Mouse (Mus musculus) stomach, embryonic 16.5 days (tissue): ENCODE data around the gene Ppm1a. TPM values are rescaled to one million over a fixed set of nuclear protein-coding genes. Genes with fewer than 3 reads are reported as not detected.
"Not testable (repeated sequence)": the region's sequence is repeated elsewhere in the genome, so short reads cannot be mapped to it uniquely, and the experiment has no call there.

Experiments used
- ATAC-seq: fragments of 200-750 bp; cut with Nextera tagmentation; 2 replicates; pipeline ENCODE4 v1.8.0; 2017; ENCODE audit warnings: moderate number of reproducible peaks, moderate TSS enrichment; ENCODE audit not compliant: insufficient read depth, low FRiP score
- H3K27ac ChIP-seq: fragments of 300-500 bp; sonication (generic); 2 replicates; pipeline ENCODE4 v1.5.1; 2014; ENCODE audit warnings: low read length
- H3K27me3 ChIP-seq: fragments of 300-500 bp; sonication (generic); 2 replicates; pipeline ENCODE4 v1.6.1; 2014; ENCODE audit warnings: low read length, control low read depth, mixed read lengths; ENCODE audit not compliant: control insufficient read depth, insufficient read depth
- H3K36me3 ChIP-seq: fragments of 300-500 bp; sonication (generic); 2 replicates; pipeline ENCODE4 v1.6.1; 2014; ENCODE audit warnings: low read length; ENCODE audit not compliant: control insufficient read depth, insufficient read depth
- H3K4me1 ChIP-seq: fragments of 300-500 bp; sonication (generic); 2 replicates; pipeline ENCODE4 v1.6.1; 2014; ENCODE audit warnings: low read length, control low read depth, mixed read lengths; ENCODE audit not compliant: control insufficient read depth, insufficient read depth
- H3K4me2 ChIP-seq: fragments of 300-500 bp; sonication (generic); 2 replicates; pipeline ENCODE4 v1.6.1; 2014; ENCODE audit warnings: low read depth, low read length, mixed read lengths
- H3K4me3 ChIP-seq: fragments of 300-500 bp; sonication (generic); replicated peaks from 2 replicates; pipeline ENCODE4 v1.5.1; 2014; ENCODE audit warnings: mild to moderate bottlenecking, low read length
- H3K9ac ChIP-seq: fragments of 300-500 bp; sonication (generic); 2 replicates; pipeline ENCODE4 v1.6.1; 2014; ENCODE audit warnings: low read length
- H3K9me3 ChIP-seq: fragments of 300-500 bp; sonication (generic); replicated peaks from 2 replicates; pipeline ENCODE4 v1.6.1; 2016; ENCODE audit warnings: low read length, control low read depth; ENCODE audit not compliant: control insufficient read depth
- WGBS: fragments of 180-500 bp; shearing (Covaris S2); extraction: QIAGEN DNeasy Blood & Tissue Kit; methylation state at CpG from one replicate; pipeline ENCODE4 v1.1.7; 2014; 5-methylcytosine and 5-hydroxymethylcytosine counted together
- polyA plus RNA-seq: library from polyadenylated mRNA; unstranded; fragments of >200 nt; fragmentation: Nextera tagmentation; extraction: Ambion mirVana; gene quantifications from 2 replicates; pipeline ENCODE4 v1.2.1, GENCODE M21; 2015

Ppm1a gene
- polyA plus RNA-seq, 1 experiment from 2014 or later: 22.9 TPM

GRCm38 (mm10) chr12:72769546-72770230 lies 12.4 kb downstream of the Ppm1a start:
- no peaks in the 10 kb centered on the region for H3K36me3 ChIP-seq
- no peak overlapping the region for H3K9ac ChIP-seq
- no peaks in the 10 kb centered on the region for H3K9me3 ChIP-seq
- no peak overlapping the region for H3K4me2 ChIP-seq
- WGBS: 93% methylated on average over 5 of the region's 5 CpGs
- H3K27me3 ChIP-seq: no peaks in the 10 kb centered on the region
- ATAC-seq: no peak
- no peak overlapping the region for H3K4me3 ChIP-seq
- H3K4me1 ChIP-seq: 0 out of 2 replicates have a peak, but pooled peaks cover 3% of the 10 kb centered on the region
- H3K27ac ChIP-seq: no peak overlapping the region

- WGBS: 100% methylated on average over 2 of the region's 2 CpGs
- H3K9me3 ChIP-seq: no peaks in the 10 kb centered on the region
- no peaks in the 10 kb centered on the region for H3K27me3 ChIP-seq
- no peaks in the 10 kb centered on the region for H3K36me3 ChIP-seq
- H3K4me2 ChIP-seq: no peak overlapping the region
- no peak overlapping the region for H3K4me3 ChIP-seq
- no peak for ATAC-seq
- 0 out of 2 replicates have a peak, but pooled peaks cover 3% of the 10 kb centered on the region for H3K4me1 ChIP-seq
- no peak overlapping the region for H3K9ac ChIP-seq
- H3K27ac ChIP-seq: no peak overlapping the region
These were observed 13.9 kb downstream of the Ppm1a start for GRCm38 (mm10) chr12:72771153-72771552.

GRCm38 (mm10) chr12:72771711-72772110 lies 14.5 kb downstream of the Ppm1a start:
- Histone ChIP-seq H3K9ac (no peak overlapping the region), H3K36me3 (no peaks in the 10 kb centered on the region), H3K4me1 (0 out of 2 replicates have a peak, but pooled peaks cover 3% of the 10 kb centered on the region), H3K27me3 (no peaks in the 10 kb centered on the region), H3K4me3 (no peak overlapping the region), H3K27ac (no peak overlapping the region), H3K4me2 (no peak overlapping the region), H3K9me3 (no peaks in the 10 kb centered on the region)
- WGBS: 92% methylated on average over 3 of the region's 3 CpGs
- no peak for ATAC-seq

GRCm38 (mm10) chr12:72773921-72774320 lies 16.7 kb downstream of the Ppm1a start:
- no peaks in the 10 kb centered on the region for H3K27me3 ChIP-seq
- H3K36me3 ChIP-seq: no peaks in the 10 kb centered on the region
- H3K27ac ChIP-seq: no peak overlapping the region
- H3K4me1 ChIP-seq: 0 out of 2 replicates have a peak, but pooled peaks cover 3% of the 10 kb centered on the region
- no peak overlapping the region for H3K9ac ChIP-seq
- 70% methylated on average over 7 of the region's 7 CpGs for WGBS
- no peaks in the 10 kb centered on the region for H3K9me3 ChIP-seq
- no peak overlapping the region for H3K4me2 ChIP-seq
- ATAC-seq: no peak
- H3K4me3 ChIP-seq: no peak overlapping the region

- H3K27ac ChIP-seq: no peak overlapping the region
- no peak for ATAC-seq
- H3K4me3 ChIP-seq: no peak overlapping the region
- WGBS: 75% methylated on average over 4 of the region's 4 CpGs
- no peaks in the 10 kb centered on the region for H3K9me3 ChIP-seq
- H3K4me1 ChIP-seq: no peaks in the 10 kb centered on the region
- H3K9ac ChIP-seq: no peak overlapping the region
- no peak overlapping the region for H3K4me2 ChIP-seq
- H3K36me3 ChIP-seq: no peaks in the 10 kb centered on the region
- no peaks in the 10 kb centered on the region for H3K27me3 ChIP-seq
These were observed 20.0 kb downstream of the Ppm1a start for GRCm38 (mm10) chr12:72777244-72777643.

- H3K4me1 ChIP-seq: no peaks in the 10 kb centered on the region
- H3K4me2 ChIP-seq: no peak overlapping the region
- no peaks in the 10 kb centered on the region for H3K27me3 ChIP-seq
- H3K9me3 ChIP-seq: no peaks in the 10 kb centered on the region
- H3K27ac ChIP-seq: no peak overlapping the region
- WGBS: 83% methylated on average over 5 of the region's 5 CpGs
- no peak overlapping the region for H3K4me3 ChIP-seq
- H3K9ac ChIP-seq: no peak overlapping the region
- no peak for ATAC-seq
- H3K36me3 ChIP-seq: peaks cover 8% of the 10 kb centered on the region; the same call in 1 of the 2 replicates
These were observed 22.9 kb downstream of the Ppm1a start for GRCm38 (mm10) chr12:72780136-72780535.

GRCm38 (mm10) chr12:72782786-72783185 lies 25.5 kb downstream of the Ppm1a start:
- 81% methylated on average over 4 of the region's 4 CpGs for WGBS
- H3K4me3 ChIP-seq, H3K9ac ChIP-seq, H3K27ac ChIP-seq, H3K4me2 ChIP-seq, H3K36me3 ChIP-seq, H3K9me3 ChIP-seq, H3K27me3 ChIP-seq, ATAC-seq, H3K4me1 ChIP-seq: not testable (repeated sequence)

GRCm38 (mm10) chr12:72785183-72785930 lies 28.1 kb downstream of the Ppm1a start:
- H3K4me1 ChIP-seq: no peaks in the 10 kb centered on the region
- H3K36me3 ChIP-seq: peaks cover 8% of the 10 kb centered on the region; the same call in 1 of the 2 replicates
- H3K4me2 ChIP-seq: no peak overlapping the region
- no peaks in the 10 kb centered on the region for H3K9me3 ChIP-seq
- H3K27ac ChIP-seq: no peak overlapping the region
- no peak for ATAC-seq
- no peak overlapping the region for H3K9ac ChIP-seq
- H3K27me3 ChIP-seq: no peaks in the 10 kb centered on the region
- no peak overlapping the region for H3K4me3 ChIP-seq
- WGBS: 83% methylated on average over 6 of the region's 6 CpGs

GRCm38 (mm10) chr12:72786551-72786950 lies 29.3 kb downstream of the Ppm1a start:
- H3K9me3 ChIP-seq: no peaks in the 10 kb centered on the region

More at GRCm38 (mm10) chr12:72786551-72786950, 29.3 kb downstream of the Ppm1a start:
- no peak for ATAC-seq
- Histone ChIP-seq H3K4me2 (no peak overlapping the region), H3K4me3 (no peak overlapping the region), H3K27ac (no peak overlapping the region), H3K27me3 (no peaks in the 10 kb centered on the region), H3K4me1 (no peaks in the 10 kb centered on the region), H3K36me3 (peaks cover 8% of the 10 kb centered on the region; the same call in 1 of the 2 replicates), H3K9ac (no peak overlapping the region)
- 77% methylated on average over 5 of the region's 5 CpGs for WGBS
